ENCODE assay signal across 8 mouse cellular contexts in the genomic region with DNA sequence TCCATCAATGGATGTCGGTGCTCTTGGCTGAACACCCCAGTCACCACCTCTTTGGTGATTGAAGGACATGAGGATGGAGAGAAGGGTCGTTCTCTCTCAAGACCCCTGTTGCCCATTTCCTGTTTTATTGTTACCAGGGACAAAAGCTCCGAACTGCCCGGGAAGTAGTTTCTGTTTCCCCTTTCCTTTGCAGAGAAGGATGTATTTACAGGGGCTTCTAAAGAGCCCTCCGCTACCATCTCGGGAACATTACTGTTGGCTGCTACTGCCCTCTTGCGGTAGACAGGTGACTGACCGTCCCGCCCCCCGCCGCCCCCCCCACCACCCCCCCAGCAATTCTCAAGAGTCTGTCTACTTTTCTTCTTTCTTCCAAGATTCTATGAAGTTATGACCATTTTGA. TPM values are rescaled to one million over a fixed set of nuclear protein-coding genes. Genes with fewer than 3 reads are reported as not detected.
DNase-seq lines count a peak whose midpoint lies in the region; ATAC-seq lines count a peak whose summit lies in the region.

No protein-coding gene starts in this region.

- DNase-seq in CD4-positive, CD25-positive, alpha-beta regulatory T cell, adult 2 months (ENCODE audit: low read depth, low spot score), result peak; percentile 64
- peak; percentile 29 for DNase-seq in CD4-positive helper T cell, adult 2 months (ENCODE audit: low read depth, low spot score)
- DNase-seq in cerebellum, postnatal 25 days, result peak; percentile 42 to 70
- DNase-seq in heart, adult 9 months (ENCODE audit: low spot score in 2 of 2), result peak; percentile 22 to 27
- peak; percentile 50 for DNase-seq in lung, postnatal 36 days
- DNase-seq in spleen, postnatal 4 days (ENCODE audit: low spot score in 2 of 2), result peak; percentile 27 to 74

- H3K4me3 ChIP-seq in kidney, embryonic 15.5 days (replicated peaks), result peak overlapping the region; percentile 35

- no peaks in the 10 kb centered on the region for H3K27me3 ChIP-seq in kidney, embryonic 15.5 days

- no peak for ATAC-seq in CD4-positive, CD25-positive, alpha-beta regulatory T cell, adult 4 months
- ATAC-seq in kidney, embryonic 15.5 days (replicated peaks; ENCODE audit: low FRiP score), result no peak

- WGBS in kidney, embryonic 15.5 days, result 1% methylated on average over 11 of the region's 11 CpGs

- peaks cover 15% of the 10 kb centered on the region for H3K4me1 ChIP-seq in kidney, embryonic 15.5 days

- H3K9me3 ChIP-seq in kidney, embryonic 15.5 days (replicated peaks), result no peaks in the 10 kb centered on the region

- H3K27ac ChIP-seq in kidney, embryonic 15.5 days, result no peak overlapping the region

- no peak overlapping the region for H3K9ac ChIP-seq in kidney, embryonic 15.5 days

- peak overlapping the region; percentile 56 for H3K4me2 ChIP-seq in kidney, embryonic 15.5 days

- no peaks in the 10 kb centered on the region for H3K36me3 ChIP-seq in kidney, embryonic 15.5 days

RNA-seq across cellular contexts. Expression of a gene that starts 15.0 kb away (rescaled TPM):
- 10 to 100 TPM; 53.0 to 83.1 TPM for polyA plus RNA-seq in CD4-positive, CD25-positive, alpha-beta regulatory T cell, adult 4 months (2017; shearing (Covaris generic))
- 75.1 and 77.7 TPM in 2 replicates for polyA plus RNA-seq in kidney, embryonic 15.5 days (2015; fragmentation: Nextera tagmentation; extraction: Ambion mirVana)
